Mouse (Mus musculus): ENCODE data around the gene Bsg.
A peak's percentile ranks its signal among the peaks of the same experiment; 100 is the strongest.
"Not testable (repeated sequence)": the region's sequence is repeated elsewhere in the genome, so short reads cannot be mapped to it uniquely, and the experiment has no call there.

Gene Bsg

GRCm38 (mm10) chr10:79682916-79683582, 21.2 kb upstream of the Bsg start:
- DNase-seq (ENCODE audit: low spot score in 2 of 2): no peak

GRCm38 (mm10) chr10:79683726-79684640, 20.3 kb upstream of the Bsg start:
- DNase-seq (ENCODE audit: low spot score in 2 of 2): no peak

GRCm38 (mm10) chr10:79684770-79685600, 19.3 kb upstream of the Bsg start:
- no peak for DNase-seq (ENCODE audit: low spot score in 2 of 2)

- DNase-seq (ENCODE audit: low spot score in 2 of 2): no peak
Measured at GRCm38 (mm10) chr10:79686219-79686618, 18.1 kb upstream of the Bsg start.

- DNase-seq (ENCODE audit: low spot score in 2 of 2): no peak
Measured at GRCm38 (mm10) chr10:79686691-79687090, 17.6 kb upstream of the Bsg start.

GRCm38 (mm10) chr10:79687513-79687912, 16.8 kb upstream of the Bsg start:
- no peak for DNase-seq (ENCODE audit: low spot score in 2 of 2)

GRCm38 (mm10) chr10:79688720-79689119, 15.6 kb upstream of the Bsg start, which contains the start of gene Gzmm:
Gene Gzmm (plus strand): TSS chr10:79689020.
- no peak for DNase-seq (ENCODE audit: low spot score in 2 of 2)

- no peak for DNase-seq (ENCODE audit: low spot score in 2 of 2)
Measured at GRCm38 (mm10) chr10:79689178-79689577, 15.1 kb upstream of the Bsg start.

GRCm38 (mm10) chr10:79691986-79692548, 12.2 kb upstream of the Bsg start:
- DNase-seq (ENCODE audit: low spot score in 2 of 2): no peak

- DNase-seq (ENCODE audit: low spot score in 2 of 2): no peak
Measured at GRCm38 (mm10) chr10:79693580-79694378, 10.5 kb upstream of the Bsg start.

- DNase-seq (ENCODE audit: low spot score in 2 of 2): no peak
Measured at GRCm38 (mm10) chr10:79694379-79694655, 10.0 kb upstream of the Bsg start.

GRCm38 (mm10) chr10:79695231-79696128, 8.8 kb upstream of the Bsg start:
- DNase-seq (ENCODE audit: low spot score in 2 of 2): peak in 1 of 2 experiments; percentile 59

GRCm38 (mm10) chr10:79696129-79696651, 8.1 kb upstream of the Bsg start:
- no peak for DNase-seq (ENCODE audit: low spot score in 2 of 2)

- no peak for DNase-seq (ENCODE audit: low spot score in 2 of 2)
Measured at GRCm38 (mm10) chr10:79697916-79698315, 6.4 kb upstream of the Bsg start.

- DNase-seq (ENCODE audit: low spot score in 2 of 2): no peak
Measured at GRCm38 (mm10) chr10:79698459-79698858, 5.8 kb upstream of the Bsg start.

- no peak for DNase-seq (ENCODE audit: low spot score in 2 of 2)
Measured at GRCm38 (mm10) chr10:79700676-79701075, 3.6 kb upstream of the Bsg start.

GRCm38 (mm10) chr10:79701443-79702129, 2.7 kb upstream of the Bsg start:
- DNase-seq (ENCODE audit: low spot score in 2 of 2): no peak

- DNase-seq (ENCODE audit: low spot score in 2 of 2): not testable (repeated sequence)
Measured at GRCm38 (mm10) chr10:79702970-79703369, 1.3 kb upstream of the Bsg start.

GRCm38 (mm10) chr10:79703541-79703940, 750 bp upstream of the Bsg start:
- DNase-seq (ENCODE audit: low spot score in 2 of 2): no peak
